Mouse (Mus musculus): ENCODE results near the gene Pmvk. TPM values are rescaled to one million over a fixed set of nuclear protein-coding genes. Genes with fewer than 3 reads are reported as not detected.

Pmvk gene
- total and polyA plus RNA-seq, 3 experiments = 6.7 to 14.8 (median 7.5) TPM

DNA sequence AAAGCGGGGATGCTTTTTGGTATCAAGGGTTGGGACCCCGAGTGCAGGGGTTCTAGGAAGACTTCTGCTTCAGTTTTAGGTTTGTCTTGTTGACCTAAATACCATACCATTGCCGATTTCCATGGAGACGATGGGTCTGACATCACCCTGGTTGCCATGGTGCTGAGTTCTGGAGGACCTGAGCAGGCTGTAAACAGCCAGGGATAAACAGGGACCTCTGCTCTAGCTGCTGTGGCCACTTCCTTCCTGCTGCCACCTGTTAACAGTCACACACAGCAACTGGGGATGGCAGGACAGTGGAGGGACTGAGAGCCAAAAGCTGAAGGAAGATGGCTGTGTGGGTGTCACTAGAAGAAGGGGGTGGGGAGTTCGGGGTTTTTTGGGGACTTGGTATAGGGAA, 17.1 kb upstream of the Pmvk start:
- intact Hi-C loops (cut with DNase I) = loop anchor here (2.0 kb wide), 1 partner anchor 18 kb away; the partner anchor contains the start of genes Cks1b and Shc1
- Histone ChIP-seq H3K27ac (peak overlapping the region; percentile 91), H3K36me3 (ENCODE audit: control insufficient read depth, insufficient read depth, low read length) (no peaks in the 10 kb centered on the region), H3K9ac (ENCODE audit: low read depth, low read length) (peak overlapping the region; percentile 69), H3K79me2 (replicated peaks; ENCODE audit: control insufficient read depth, insufficient read depth, low read length) (0 out of 2 replicates have a peak, but pooled peaks cover 1% of the 10 kb centered on the region), H3K4me1 (ENCODE audit: control insufficient read depth, insufficient read depth, low read length) (peaks cover 8% of the 10 kb centered on the region), H3K27me3 (ENCODE audit: control insufficient read depth, insufficient read depth, low read length) (no peaks in the 10 kb centered on the region), H3K4me3 (peak overlapping the region; percentile 52)
- WGBS = 13% methylated on average over 5 of the region's 5 CpGs
- peak in 1 of 2 experiments; percentile 42 for DNase-seq
- no peak for TF ChIP-seq POLR2A (IDR thresholded peaks at IDR 0.05; ENCODE audit: insufficient read depth, low read depth, low read length)
- no peak for TF ChIP-seq EP300 (IDR thresholded peaks at IDR 0.05; ENCODE audit: insufficient read depth, low read depth, low read length)
- TF ChIP-seq CTCF (IDR thresholded peaks at IDR 0.05) = no peak

DNA sequence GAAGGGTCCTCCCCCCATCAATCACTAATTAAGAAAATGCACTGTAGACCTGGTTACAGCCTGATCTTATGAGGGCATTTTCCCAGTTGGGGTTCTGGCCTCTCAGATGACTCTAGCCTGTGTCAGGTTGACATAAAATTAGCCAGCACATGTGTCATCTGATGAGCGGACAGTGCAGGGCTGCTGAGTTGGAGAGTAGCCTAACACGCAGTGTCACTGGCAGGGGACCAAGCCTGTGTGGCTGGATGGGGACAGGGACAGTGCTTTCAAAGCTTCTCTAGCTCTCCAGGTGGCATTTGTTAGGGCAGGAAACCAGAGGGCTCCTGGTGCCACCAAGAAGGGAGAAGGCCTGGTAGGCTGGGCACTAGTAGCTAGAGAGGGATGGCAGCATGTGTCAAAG, 13.7 kb upstream of the Pmvk start:
- DNase-seq = no peak
- intact Hi-C loops (cut with DNase I) = no loop called here
- H3K36me3 ChIP-seq (ENCODE audit: control insufficient read depth, insufficient read depth, low read length) = no peaks in the 10 kb centered on the region
- TF ChIP-seq EP300 (IDR thresholded peaks at IDR 0.05; ENCODE audit: insufficient read depth, low read depth, low read length) = no peak
- no peak for TF ChIP-seq POLR2A (IDR thresholded peaks at IDR 0.05; ENCODE audit: insufficient read depth, low read depth, low read length)
- TF ChIP-seq CTCF (IDR thresholded peaks at IDR 0.05) = no peak
- H3K27ac ChIP-seq = no peak overlapping the region
- H3K9ac ChIP-seq (ENCODE audit: low read depth, low read length) = no peak overlapping the region
- H3K79me2 ChIP-seq (replicated peaks; ENCODE audit: control insufficient read depth, insufficient read depth, low read length) = 0 out of 2 replicates have a peak, but pooled peaks cover 1% of the 10 kb centered on the region
- no peaks in the 10 kb centered on the region for H3K27me3 ChIP-seq (ENCODE audit: control insufficient read depth, insufficient read depth, low read length)
- H3K4me3 ChIP-seq = no peak overlapping the region
- H3K4me1 ChIP-seq (ENCODE audit: control insufficient read depth, insufficient read depth, low read length) = peaks cover 8% of the 10 kb centered on the region
- WGBS = 69% methylated on average over 2 of the region's 2 CpGs

DNA sequence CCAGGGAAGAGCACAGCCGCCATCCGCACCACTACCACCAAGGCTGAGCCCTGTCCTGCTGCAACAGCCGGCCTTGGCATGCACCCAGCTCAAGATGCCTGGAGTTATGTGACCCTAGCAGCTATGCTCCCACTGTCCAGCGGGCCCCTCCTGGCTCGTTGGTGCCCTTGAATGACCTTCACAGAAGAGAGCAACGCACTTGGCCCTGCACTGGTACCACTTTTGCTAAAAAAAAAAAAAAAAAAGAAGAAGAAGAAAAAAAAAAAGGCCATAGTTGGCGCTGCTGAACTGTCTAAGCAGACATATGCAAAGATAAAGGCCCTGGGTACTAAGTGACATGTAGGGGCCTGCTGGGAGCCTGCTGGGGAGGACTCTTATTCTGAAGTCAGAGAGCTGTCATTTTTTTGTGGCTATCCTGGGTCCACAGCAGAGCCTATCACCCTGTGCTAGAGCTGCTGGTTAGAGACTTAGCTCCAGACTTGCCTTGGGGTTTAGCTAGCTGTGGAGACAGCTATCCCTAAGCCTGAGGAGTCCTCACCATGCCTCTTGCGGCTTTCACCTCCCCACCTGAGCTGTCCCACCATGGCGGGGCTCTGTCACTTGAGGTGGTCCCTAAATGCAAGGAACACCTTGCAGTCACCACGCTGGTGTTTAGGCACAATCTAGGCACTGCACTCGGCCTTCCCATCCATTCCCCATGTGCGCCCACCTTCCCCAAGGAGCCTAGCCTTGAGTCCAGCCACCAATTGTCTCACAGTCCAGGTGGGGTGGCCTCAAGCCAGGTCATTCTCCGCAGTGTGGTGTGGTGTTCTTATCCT, 5.4 kb upstream of the Pmvk start:
- Histone ChIP-seq H3K9ac (ENCODE audit: low read depth, low read length) (no peak overlapping the region), H3K4me3 (no peak overlapping the region), H3K36me3 (ENCODE audit: control insufficient read depth, insufficient read depth, low read length) (no peaks in the 10 kb centered on the region), H3K27me3 (ENCODE audit: control insufficient read depth, insufficient read depth, low read length) (no peaks in the 10 kb centered on the region), H3K79me2 (replicated peaks; ENCODE audit: control insufficient read depth, insufficient read depth, low read length) (no peaks in the 10 kb centered on the region), H3K4me1 (ENCODE audit: control insufficient read depth, insufficient read depth, low read length) (no peaks in the 10 kb centered on the region), H3K27ac (no peak overlapping the region)
- peak; percentile 38 to 51 for DNase-seq
- intact Hi-C loops (cut with DNase I) = loop anchor here (5.0 kb wide), 1 partner anchor 38 kb away; no protein-coding TSS in a partner anchor
- no peak for TF ChIP-seq CTCF (IDR thresholded peaks at IDR 0.05)
- 0 out of 2 replicates have a peak, but pooled peaks have one; percentile 13 for TF ChIP-seq POLR2A (IDR thresholded peaks at IDR 0.05; ENCODE audit: insufficient read depth, low read depth, low read length)
- TF ChIP-seq EP300 (IDR thresholded peaks at IDR 0.05; ENCODE audit: insufficient read depth, low read depth, low read length) = no peak
- 45% methylated on average over 13 of the region's 13 CpGs for WGBS

DNA sequence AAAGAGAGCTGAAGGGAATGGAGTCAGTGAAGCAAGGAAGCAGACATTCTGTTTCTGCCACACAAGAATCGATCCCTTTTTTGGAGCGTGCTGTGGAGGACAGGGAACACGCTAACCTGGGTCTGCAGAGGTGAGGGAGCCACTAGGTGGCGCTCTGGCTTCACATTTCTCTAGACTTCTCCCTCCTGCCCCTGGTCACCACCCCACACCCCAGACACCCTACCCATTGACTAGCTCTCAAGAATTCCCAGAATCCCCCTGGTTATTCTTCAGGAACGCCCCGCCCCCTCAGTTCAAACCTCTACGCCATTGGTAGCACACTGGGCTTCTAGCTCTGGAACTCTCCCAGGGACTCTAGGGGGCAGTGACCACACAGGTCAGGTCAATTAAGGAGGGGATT, 4.8 kb upstream of the Pmvk start:
- H3K27ac ChIP-seq = no peak overlapping the region
- H3K36me3 ChIP-seq (ENCODE audit: control insufficient read depth, insufficient read depth, low read length) = no peaks in the 10 kb centered on the region
- no peak overlapping the region for H3K9ac ChIP-seq (ENCODE audit: low read depth, low read length)
- H3K27me3 ChIP-seq (ENCODE audit: control insufficient read depth, insufficient read depth, low read length) = no peaks in the 10 kb centered on the region
- WGBS = 35% methylated on average over 7 of the region's 7 CpGs
- no peaks in the 10 kb centered on the region for H3K4me1 ChIP-seq (ENCODE audit: control insufficient read depth, insufficient read depth, low read length)
- intact Hi-C loops (cut with DNase I) = loop anchor here (5.0 kb wide), 1 partner anchor 38 kb away; no protein-coding TSS in a partner anchor
- TF ChIP-seq EP300 (IDR thresholded peaks at IDR 0.05; ENCODE audit: insufficient read depth, low read depth, low read length) = 0 out of 2 replicates have a peak, but pooled peaks have one; percentile 13
- TF ChIP-seq POLR2A (IDR thresholded peaks at IDR 0.05; ENCODE audit: insufficient read depth, low read depth, low read length) = 0 out of 2 replicates have a peak, but pooled peaks have one; percentile 3
- peak; percentile 89 for TF ChIP-seq CTCF (IDR thresholded peaks at IDR 0.05)
- H3K4me3 ChIP-seq = no peak overlapping the region
- no peaks in the 10 kb centered on the region for H3K79me2 ChIP-seq (replicated peaks; ENCODE audit: control insufficient read depth, insufficient read depth, low read length)
- peak; percentile 68 to 77 for DNase-seq

DNA sequence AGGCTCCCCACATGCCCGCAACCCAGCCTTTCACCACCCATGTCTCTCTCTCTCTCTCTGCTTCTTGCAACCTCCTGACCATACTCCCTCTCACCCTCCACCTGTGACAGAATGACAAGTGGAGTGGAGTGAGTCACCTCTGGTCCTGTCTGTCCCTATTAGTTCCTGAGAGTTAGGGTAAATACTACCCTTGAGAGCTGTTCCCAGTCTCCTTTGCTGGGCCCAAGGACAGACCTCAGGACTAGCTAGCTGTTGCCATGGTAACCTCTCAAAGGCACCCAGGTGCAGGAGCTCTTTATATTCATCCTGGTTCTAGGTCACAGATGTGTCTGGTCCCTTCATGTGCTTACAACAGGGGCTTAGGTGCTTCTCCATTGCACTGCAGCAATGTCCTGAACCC, 2.4 kb upstream of the Pmvk start:
- WGBS = 90% methylated on average over 1 of the region's 1 CpGs
- Histone ChIP-seq H3K79me2 (replicated peaks; ENCODE audit: control insufficient read depth, insufficient read depth, low read length) (no peaks in the 10 kb centered on the region), H3K27me3 (ENCODE audit: control insufficient read depth, insufficient read depth, low read length) (no peaks in the 10 kb centered on the region), H3K27ac (no peak overlapping the region), H3K4me3 (no peak overlapping the region), H3K36me3 (ENCODE audit: control insufficient read depth, insufficient read depth, low read length) (no peaks in the 10 kb centered on the region), H3K4me1 (ENCODE audit: control insufficient read depth, insufficient read depth, low read length) (no peaks in the 10 kb centered on the region), H3K9ac (ENCODE audit: low read depth, low read length) (no peak overlapping the region)
- intact Hi-C loops (cut with DNase I) = loop anchor here (2.0 kb wide), 1 partner anchor 237 kb away; no protein-coding TSS in a partner anchor
- TF ChIP-seq EP300 (IDR thresholded peaks at IDR 0.05; ENCODE audit: insufficient read depth, low read depth, low read length) (no peak), POLR2A (IDR thresholded peaks at IDR 0.05; ENCODE audit: insufficient read depth, low read depth, low read length) (no peak), CTCF (IDR thresholded peaks at IDR 0.05) (no peak)
- DNase-seq = no peak
